Mouse (Mus musculus) liver, embryonic 14.5 days (tissue): Measurements from ENCODE around the gene Hmgcs1. TPM values are rescaled to one million over a fixed set of nuclear protein-coding genes. Genes with fewer than 3 reads are reported as not detected.

Experiments
- ATAC-seq: fragments of 200-750 bp; cut with Nextera tagmentation; 2 replicates; pipeline ENCODE4 v1.8.0; 2017; ENCODE audit warnings: moderate number of reproducible peaks, mild to moderate bottlenecking, moderate library complexity; ENCODE audit not compliant: insufficient read depth
- DNase-seq, 3 experiments: peaks; one replicate each; pipeline ENCODE4 v3.0.0-alpha.2; 2012 to 2013; ENCODE audit warnings: low read depth in 3 of 3, low spot score in 3 of 3
- H3K27ac ChIP-seq: fragments of 300-500 bp; sonication (generic); 2 replicates; pipeline ENCODE4 v1.5.1; 2014; ENCODE audit warnings: moderate library complexity, mild to moderate bottlenecking, control low read depth, inconsistent platforms
- H3K27me3 ChIP-seq: fragments of 300-500 bp; sonication (generic); 2 replicates; pipeline ENCODE4 v1.6.1; 2014; ENCODE audit warnings: mild to moderate bottlenecking, low read length, moderate library complexity; ENCODE audit not compliant: control insufficient read depth, insufficient read depth
- H3K36me3 ChIP-seq: fragments of 300-500 bp; sonication (generic); replicated peaks from 2 replicates; pipeline ENCODE4 v1.6.1; 2014; ENCODE audit warnings: low read depth; ENCODE audit not compliant: control insufficient read depth, insufficient read depth
- H3K4me1 ChIP-seq, 2 experiments: fragments of 200-500 bp in 1 of 2; fragments of 300-500 bp in 1 of 2; sonication (generic) in 1 of 2; replicated peaks; 2 replicates each; pipeline ENCODE4 v1.6.1; 2012 to 2014; ENCODE audit warnings: antibody characterized with exemption in 1 of 2, inconsistent platforms in 1 of 2, low read length in 1 of 2; ENCODE audit not compliant: control insufficient read depth in 2 of 2, insufficient read depth in 2 of 2
- H3K4me2 ChIP-seq: fragments of 300-500 bp; sonication (generic); 2 replicates; pipeline ENCODE4 v1.6.1; 2014; ENCODE audit warnings: low read depth, mild to moderate bottlenecking, control low read depth, moderate library complexity
- H3K4me3 ChIP-seq, 2 experiments: fragments of 200-500 bp in 1 of 2; fragments of 300-500 bp in 1 of 2; sonication (generic) in 1 of 2; 2 replicates each; pipeline ENCODE4 v1.5.1; 2012 to 2014; ENCODE audit warnings: low read depth in 2 of 2, low read length in 2 of 2, mild to moderate bottlenecking in 2 of 2, control low read depth in 1 of 2, inconsistent platforms in 1 of 2, moderate library complexity in 1 of 2; ENCODE audit not compliant: insufficient read depth in 1 of 2
- H3K9ac ChIP-seq: fragments of 300-500 bp; sonication (generic); replicated peaks from 2 replicates; pipeline ENCODE4 v1.6.1; 2014; ENCODE audit warnings: mild to moderate bottlenecking, control low read depth, moderate library complexity
- H3K9me3 ChIP-seq: fragments of 300-500 bp; sonication (generic); 2 replicates; pipeline ENCODE4 v1.6.1; 2016; ENCODE audit warnings: low read length, mixed read lengths; ENCODE audit not compliant: control insufficient read depth
- CTCF ChIP-seq: IDR thresholded peaks from 2 replicates; pipeline ENCODE4 v1.5.1; 2016; ENCODE audit warnings: antibody characterized with exemption, low read depth, control low read depth
- EP300 ChIP-seq: IDR thresholded peaks from 2 replicates; pipeline ENCODE4 v1.6.1; 2016; ENCODE audit warnings: antibody characterized with exemption, low read depth
- WGBS: fragments of 180-500 bp; shearing (Covaris S2); extraction: QIAGEN DNeasy Blood & Tissue Kit; methylation state at CpG from one replicate; pipeline ENCODE4 v1.1.7; 2014; ENCODE audit not compliant: insufficient replicate concordance; 5-methylcytosine and 5-hydroxymethylcytosine counted together
- polyA plus RNA-seq, 2 experiments: library from polyadenylated mRNA; depleted of rRNA in 1 of 2; stranded (reverse) in 1 of 2; unstranded in 1 of 2; fragments of >200 nt; fragmentation: Nextera tagmentation in 1 of 2; extraction: Ambion mirVana in 1 of 2; gene quantifications; 2 replicates each; pipeline versions ENCODE4 v1.2.1 to v1.2.3; 2012 to 2014

Hmgcs1 gene
- polyA plus RNA-seq, 2 experiments, result 76.5 to 110 TPM

GRCm38 (mm10) chr13:119709388-119710267, 19.4 kb downstream of the Hmgcs1 start:
- ATAC-seq, result peak; percentile 18; the same call in 1 of the 2 replicates

GRCm38 (mm10) chr13:119710268-119710610, 20.1 kb downstream of the Hmgcs1 start:
- Histone ChIP-seq H3K4me3 (no peak overlapping the region), H3K4me1 (no peaks in the 10 kb centered on the region), H3K4me2 (no peak overlapping the region), H3K27me3 (no peaks in the 10 kb centered on the region), H3K36me3 (peaks cover 10% of the 10 kb centered on the region), H3K27ac (no peak overlapping the region), H3K9me3 (no peaks in the 10 kb centered on the region), H3K9ac (no peak overlapping the region)
- TF ChIP-seq EP300, result no peak
- DNase-seq, result no peak
- ATAC-seq, result no peak
- WGBS, result 77% methylated on average over 10 of the region's 10 CpGs

More at GRCm38 (mm10) chr13:119709388-119710267, 19.4 kb downstream of the Hmgcs1 start:
- 76% methylated on average over 8 of the region's 8 CpGs for WGBS
- Histone ChIP-seq H3K4me1 (no peaks in the 10 kb centered on the region), H3K4me2 (no peak overlapping the region), H3K9me3 (no peaks in the 10 kb centered on the region), H3K27me3 (no peaks in the 10 kb centered on the region), H3K4me3 (no peak overlapping the region), H3K36me3 (peaks cover 11% of the 10 kb centered on the region), H3K9ac (no peak overlapping the region), H3K27ac (no peak overlapping the region)
- no peak for DNase-seq
- no peak for TF ChIP-seq CTCF

- Histone ChIP-seq H3K4me1 (no peaks in the 10 kb centered on the region), H3K4me2 (no peak overlapping the region), H3K27me3 (no peaks in the 10 kb centered on the region), H3K27ac (no peak overlapping the region), H3K9me3 (no peaks in the 10 kb centered on the region), H3K36me3 (no peaks in the 10 kb centered on the region), H3K9ac (no peak overlapping the region), H3K4me3 (no peak overlapping the region)
- no peak for TF ChIP-seq CTCF
- TF ChIP-seq EP300, result no peak
- DNase-seq, result no peak
- WGBS, result 76% methylated on average over 11 of the region's 11 CpGs
- ATAC-seq, result no peak
Measured at GRCm38 (mm10) chr13:119712463-119712862, 22.3 kb downstream of the Hmgcs1 start.

GRCm38 (mm10) chr13:119713107-119713787, 23.1 kb downstream of the Hmgcs1 start:
- Histone ChIP-seq H3K27me3 (no peaks in the 10 kb centered on the region), H3K9ac (no peak overlapping the region), H3K9me3 (no peaks in the 10 kb centered on the region), H3K4me3 (no peak overlapping the region), H3K4me1 (no peaks in the 10 kb centered on the region), H3K27ac (no peak overlapping the region), H3K4me2 (no peak overlapping the region), H3K36me3 (no peaks in the 10 kb centered on the region)
- no peak for TF ChIP-seq CTCF
- 47% methylated on average over 8 of the region's 8 CpGs for WGBS
- DNase-seq (no peak), ATAC-seq (no peak)

- H3K27me3 ChIP-seq, result no peaks in the 10 kb centered on the region
- no peaks in the 10 kb centered on the region for H3K4me1 ChIP-seq
- no peak for TF ChIP-seq CTCF
- no peak for TF ChIP-seq EP300
- DNase-seq (no peak), ATAC-seq (no peak)
- H3K4me3 ChIP-seq, result no peak overlapping the region
- no peaks in the 10 kb centered on the region for H3K36me3 ChIP-seq
- H3K9ac ChIP-seq, result no peak overlapping the region
- no peaks in the 10 kb centered on the region for H3K9me3 ChIP-seq
- no peak overlapping the region for H3K27ac ChIP-seq
- H3K4me2 ChIP-seq, result no peak overlapping the region
- 63% methylated on average over 9 of the region's 9 CpGs for WGBS
Measured at GRCm38 (mm10) chr13:119713821-119714220, 23.6 kb downstream of the Hmgcs1 start.
